Mouse (Mus musculus) neutrophil, adult 5-6 weeks (primary cell): Measurements from ENCODE around the gene Zbtb1. TPM values are rescaled to one million over a fixed set of nuclear protein-coding genes. Genes with fewer than 3 reads are reported as not detected.
"Not testable (repeated sequence)": the region's sequence is repeated elsewhere in the genome, so short reads cannot be mapped to it uniquely, and the experiment has no call there.

ENCODE experiments used
- ATAC-seq: fragments of 151-379, 151-347 bp; 2 replicates; pipeline ENCODE4 v1.8.0; 2017; ENCODE audit warnings: mild to moderate bottlenecking, moderate TSS enrichment; ENCODE audit not compliant: insufficient number of reproducible peaks, poor library complexity, low FRiP score, severe bottlenecking; ENCODE audit errors: extremely low read depth
- total RNA-seq: library from RNA; stranded (forward); fragments of 200-1000 nt; gene quantifications from 2 replicates; pipeline ENCODE4 v1.2.3, GENCODE M21; 2017

Zbtb1 gene
- total RNA-seq, 1 experiment from 2014 or later: 20.1 TPM

- not testable (repeated sequence) for ATAC-seq
Measured at GRCm38 (mm10) chr12:76443488-76443887, 73.4 kb downstream of the Zbtb1 start.

- ATAC-seq: no peak
Measured at GRCm38 (mm10) chr12:76444359-76444772, 74.3 kb downstream of the Zbtb1 start.

- no peak for ATAC-seq
Measured at GRCm38 (mm10) chr12:76444862-76445261, 74.8 kb downstream of the Zbtb1 start.

GRCm38 (mm10) chr12:76446201-76446600, 76.1 kb downstream of the Zbtb1 start:
- no peak for ATAC-seq

Other genes with a start within 250 kb of the Zbtb1 start
- gene Esr2, start 193.0 kb upstream of the Zbtb1 start, total RNA-seq: not detected in 2 replicates
- gene Tex21, start 123.5 kb upstream of the Zbtb1 start, total RNA-seq: not detected in 2 replicates
- gene Mthfd1, start 115.0 kb upstream of the Zbtb1 start, total RNA-seq: 18.7 and 20.3 TPM in 2 replicates
- gene Akap5, start 45.4 kb upstream of the Zbtb1 start, total RNA-seq: 0.98 and 1.0 TPM in 2 replicates
- 10.1 and 13.8 TPM in 2 replicates for gene Zbtb25, start 664 bp upstream of the Zbtb1 start, total RNA-seq
- 8.3 and 11.1 TPM in 2 replicates for gene Hspa2, start 33.9 kb downstream of the Zbtb1 start, total RNA-seq
- gene Ppp1r36, start 47.3 kb downstream of the Zbtb1 start, total RNA-seq: not detected in 2 replicates
- 47.4 and 51.1 TPM in 2 replicates for gene Plekhg3, start 160.6 kb downstream of the Zbtb1 start, total RNA-seq